Mouse (Mus musculus) liver, postnatal 0 days (tissue): ENCODE results near the gene Ppp1r18.

Experiments used
- CTCF ChIP-seq: sonication (generic); IDR thresholded peaks from 2 replicates; pipeline ENCODE4 v1.5.1; 2016; ENCODE audit warnings: antibody characterized with exemption, low read depth
- EP300 ChIP-seq: IDR thresholded peaks from 2 replicates; pipeline ENCODE4 v1.6.1; 2016; ENCODE audit warnings: antibody characterized with exemption, low read depth, mild to moderate bottlenecking

- TF ChIP-seq CTCF (no peak), EP300 (no peak)
Observed at GRCm38 (mm10) chr17:35833239-35833751, 32.1 kb upstream of the Ppp1r18 start.
